Mouse (Mus musculus) ZHBTc4 (cell line): Measurements from ENCODE around the gene 1700003E16Rik.

Experiments used
- DNase-seq: peaks from one replicate; pipeline ENCODE4 v3.0.0-alpha.2; 2011; ENCODE audit warnings: low read depth, low spot score

The 1700003E16Rik gene

DNA sequence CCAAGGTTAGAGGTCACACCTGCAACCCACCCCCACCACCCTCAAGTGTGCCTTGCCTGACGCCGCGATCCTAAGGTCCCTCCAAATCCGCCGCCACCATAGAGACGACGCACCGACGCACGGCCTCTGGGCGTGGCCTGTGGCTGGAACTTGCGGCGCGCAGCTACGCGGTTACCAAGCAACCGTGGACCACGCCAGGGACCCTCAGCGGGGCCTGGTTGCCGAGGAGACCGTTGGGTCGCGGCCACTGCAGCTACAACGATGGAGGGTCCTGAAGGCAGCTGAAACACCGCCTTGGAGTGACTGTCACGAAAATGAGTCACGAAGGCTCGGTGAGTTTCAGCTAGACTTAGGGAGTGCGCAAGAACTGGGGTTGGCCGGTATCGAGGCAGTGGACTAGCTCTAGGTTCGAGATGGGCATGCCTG, at the start of gene 1700003E16Rik, which contains the start of gene Wdr54:
1700003E16Rik (plus strand) TSS at position 146 of the 426 bp plus-strand sequence.
Wdr54 (minus strand) TSS at position 139 of the 426 bp plus-strand sequence.
- peak; percentile 89 for DNase-seq

- DNase-seq, result peak; percentile 92
Observed at GRCm38 (mm10) chr6:83107566-83108400, 48.4 kb upstream of the 1700003E16Rik start.

- DNase-seq, result peak; percentile 76
Observed at GRCm38 (mm10) chr6:83108762-83109668, 47.2 kb upstream of the 1700003E16Rik start, which contains the start of gene Mrpl53. TSS of gene Mrpl53 (plus strand) at chr6:83109040.

- no peak for DNase-seq
Observed at GRCm38 (mm10) chr6:83111510-83112136, 44.6 kb upstream of the 1700003E16Rik start.

- DNase-seq, result peak; percentile 83
Observed at GRCm38 (mm10) chr6:83115011-83115671, 41.1 kb upstream of the 1700003E16Rik start, which contains the start of gene Mogs. TSS of gene Mogs (plus strand) at chr6:83115496.

DNA sequence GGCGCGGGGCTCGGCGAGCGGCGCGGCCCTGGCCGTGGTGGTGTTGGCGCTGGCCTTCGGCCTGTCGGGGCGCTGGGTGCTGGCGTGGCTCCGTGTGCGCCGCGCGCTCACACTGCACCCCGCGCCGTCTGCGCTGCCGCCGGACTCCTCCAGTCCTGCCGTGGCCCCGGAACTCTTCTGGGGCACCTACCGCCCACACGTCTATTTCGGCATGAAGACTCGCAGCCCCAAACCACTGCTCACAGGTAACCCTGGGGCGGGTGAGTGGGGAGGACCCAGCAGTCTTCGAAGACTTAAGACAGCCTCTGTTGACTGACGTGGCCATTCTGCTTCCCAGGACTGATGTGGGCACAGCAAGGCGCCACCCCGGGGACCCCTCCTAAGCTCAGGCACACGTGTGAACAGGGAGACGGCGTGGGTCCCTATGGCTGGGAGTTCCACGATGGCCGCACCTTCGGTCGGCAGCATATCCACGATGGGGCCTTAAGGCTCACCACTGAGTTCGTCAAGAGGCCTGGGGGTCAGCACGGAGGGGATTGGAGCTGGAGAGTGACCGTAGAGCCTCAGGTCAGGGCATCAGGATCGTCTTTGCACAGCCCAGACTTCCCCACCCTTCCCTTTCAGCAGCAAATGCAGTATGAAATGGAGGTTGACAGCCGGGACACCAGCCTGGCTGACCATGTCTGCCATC, 40.4 kb upstream of the 1700003E16Rik start:
- DNase-seq, result no peak

- no peak for DNase-seq
Observed at GRCm38 (mm10) chr6:83116373-83117164, 39.6 kb upstream of the 1700003E16Rik start.

DNA sequence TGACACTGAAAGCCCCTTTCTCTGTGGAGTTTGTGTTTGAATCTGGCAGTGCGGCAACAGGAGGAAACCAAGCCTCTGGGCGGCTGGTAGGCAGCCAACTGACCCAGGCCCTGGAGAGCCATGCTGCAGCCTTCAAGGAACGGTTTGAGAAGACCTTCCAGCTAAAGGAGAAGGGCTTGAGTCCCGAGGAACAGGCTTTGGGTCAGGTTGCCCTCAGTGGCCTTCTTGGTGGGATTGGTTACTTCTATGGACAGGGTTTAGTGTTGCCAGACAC, 39.1 kb upstream of the 1700003E16Rik start:
- DNase-seq, result no peak

DNA sequence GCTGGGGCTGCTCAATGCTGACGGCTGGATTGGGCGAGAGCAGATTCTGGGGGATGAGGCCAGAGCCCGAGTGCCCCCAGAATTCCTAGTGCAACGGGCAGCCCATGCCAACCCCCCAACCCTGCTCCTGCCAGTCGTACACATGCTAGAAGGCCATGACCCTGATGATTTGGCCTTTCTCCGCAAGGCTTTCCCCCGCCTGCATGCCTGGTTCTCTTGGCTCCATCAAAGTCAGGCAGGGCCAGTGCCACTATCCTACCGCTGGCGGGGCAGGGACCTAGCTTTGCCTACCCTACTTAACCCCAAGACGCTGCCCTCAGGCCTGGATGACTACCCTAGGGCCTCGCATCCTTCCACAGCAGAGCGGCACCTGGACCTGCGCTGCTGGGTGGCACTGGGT, 38.6 kb upstream of the 1700003E16Rik start:
- no peak for DNase-seq

DNA sequence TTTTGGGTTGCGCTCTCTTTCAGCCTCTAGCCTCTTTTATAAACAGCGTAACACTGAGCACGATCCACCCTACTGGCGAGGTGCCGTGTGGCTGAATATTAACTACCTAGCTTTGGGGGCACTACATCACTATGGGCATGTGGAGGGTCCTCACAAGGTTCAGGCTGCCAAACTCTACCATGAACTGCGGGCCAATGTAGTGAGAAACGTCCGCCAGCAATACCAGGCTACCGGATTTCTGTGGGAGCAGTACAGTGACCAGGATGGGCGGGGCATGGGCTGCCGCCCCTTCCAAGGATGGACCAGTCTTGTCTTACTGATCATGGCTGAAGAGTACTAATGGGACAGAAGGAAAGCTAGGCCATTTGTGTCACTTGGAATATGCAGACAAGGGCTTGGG, 37.8 kb upstream of the 1700003E16Rik start:
- DNase-seq, result no peak

- no peak for DNase-seq
Observed at GRCm38 (mm10) chr6:83118825-83119733, 37.1 kb upstream of the 1700003E16Rik start.

DNA sequence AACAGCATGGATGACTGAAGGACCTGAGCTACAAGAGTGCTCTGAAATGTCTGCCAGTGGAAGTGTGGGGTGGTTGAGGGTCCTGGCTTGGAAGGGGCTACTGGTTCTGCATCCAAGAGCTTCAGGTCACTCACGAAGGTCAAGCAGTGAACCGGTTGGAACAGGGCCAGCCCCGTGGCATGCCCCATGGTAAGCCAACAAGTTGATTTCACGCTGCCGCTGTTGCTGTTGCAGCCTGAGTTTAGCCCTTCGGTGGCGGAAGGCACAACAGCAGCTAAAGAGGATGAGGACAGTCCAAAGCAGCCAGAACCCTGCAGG, 36.5 kb upstream of the 1700003E16Rik start:
- DNase-seq, result no peak

- DNase-seq, result peak; percentile 100
Observed at GRCm38 (mm10) chr6:83120930-83121862, 35.0 kb upstream of the 1700003E16Rik start, which contains the start of gene Wbp1. TSS of gene Wbp1 (minus strand) at chr6:83121559.

DNA sequence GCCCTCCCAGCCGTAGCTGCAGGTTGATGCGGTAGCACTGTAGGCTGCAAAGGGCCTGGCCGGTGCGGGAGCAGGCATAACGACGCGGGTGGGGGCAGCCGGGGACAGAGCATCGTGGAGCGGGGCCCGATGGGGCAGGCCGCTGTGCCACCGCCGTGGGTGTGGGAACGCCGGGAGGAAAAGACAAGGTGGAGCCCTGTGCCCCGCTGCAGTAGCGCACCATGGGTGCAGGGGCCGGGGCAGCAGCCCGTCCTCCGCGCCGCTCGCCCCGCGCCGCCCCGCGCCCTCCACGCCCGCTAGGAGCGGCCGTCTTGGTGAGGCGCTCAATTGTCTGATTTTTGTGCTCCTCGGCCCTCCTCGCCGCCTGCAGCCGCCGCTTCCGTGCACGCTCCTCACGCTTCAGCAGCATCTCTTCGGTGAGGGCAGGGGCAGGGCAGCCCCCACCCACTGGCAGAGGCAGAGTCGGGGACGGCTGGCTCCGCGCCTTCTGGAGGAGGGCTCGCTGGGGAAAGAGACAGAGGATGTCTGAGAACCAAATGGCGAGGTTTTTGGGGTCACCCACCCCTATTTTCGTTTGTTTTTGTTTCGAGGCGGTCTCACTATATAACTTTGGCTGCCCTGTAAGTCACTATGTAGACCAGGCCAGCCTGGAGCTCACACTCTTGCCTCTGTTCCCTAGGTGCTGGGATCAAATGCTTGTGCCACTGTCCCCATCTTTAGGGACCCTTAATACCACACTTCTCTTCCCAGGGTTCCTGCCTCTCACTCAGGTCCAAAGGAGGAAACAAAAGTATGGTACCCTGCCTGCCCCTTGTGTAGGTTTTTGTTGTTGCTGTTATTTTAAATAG, 34.1 kb upstream of the 1700003E16Rik start:
- peak; percentile 50 for DNase-seq

GRCm38 (mm10) chr6:83122961-83123360, 33.2 kb upstream of the 1700003E16Rik start:
- no peak for DNase-seq

- peak; percentile 96 for DNase-seq
Observed at GRCm38 (mm10) chr6:83124851-83125312, 31.3 kb upstream of the 1700003E16Rik start.

- no peak for DNase-seq
Observed at GRCm38 (mm10) chr6:83125331-83125730, 30.9 kb upstream of the 1700003E16Rik start, which contains the start of gene Ino80b. TSS of gene Ino80b (minus strand) at chr6:83125431.
